Mouse (Mus musculus) limb, embryonic 11.5 days (tissue): ENCODE data around the gene Sgms1. TPM values are rescaled to one million over a fixed set of nuclear protein-coding genes. Genes with fewer than 3 reads are reported as not detected.
A peak's percentile ranks its signal among the peaks of the same experiment; 100 is the strongest.

Source experiments
- ATAC-seq: fragments of 200-750 bp; cut with Nextera tagmentation; 2 replicates; pipeline ENCODE4 v1.8.0; 2017; ENCODE audit warnings: low read depth; ENCODE audit not compliant: insufficient number of reproducible peaks, low FRiP score, low TSS enrichment
- DNase-seq: peaks from one replicate; pipeline ENCODE4 v3.0.0-alpha.2; 2015; ENCODE audit warnings: low spot score
- H3K27ac ChIP-seq: fragments of 300-500 bp; sonication (generic); replicated peaks from 2 replicates; pipeline ENCODE4 v1.5.1; 2014; ENCODE audit warnings: low read depth, mild to moderate bottlenecking, low read length
- H3K27me3 ChIP-seq: fragments of 300-500 bp; sonication (generic); 2 replicates; pipeline ENCODE4 v1.6.1; 2014; ENCODE audit warnings: mild to moderate bottlenecking, low read length, mixed read lengths; ENCODE audit not compliant: control insufficient read depth, insufficient read depth
- H3K36me3 ChIP-seq: fragments of 300-500 bp; sonication (generic); 2 replicates; pipeline ENCODE4 v1.6.1; 2014; ENCODE audit warnings: mild to moderate bottlenecking, low read length, moderate library complexity, mixed read lengths; ENCODE audit not compliant: control insufficient read depth, insufficient read depth
- H3K4me1 ChIP-seq: fragments of 300-500 bp; sonication (generic); 2 replicates; pipeline ENCODE4 v1.6.1; 2014; ENCODE audit warnings: low read length, mixed read lengths; ENCODE audit not compliant: control insufficient read depth, insufficient read depth
- H3K4me2 ChIP-seq: fragments of 300-500 bp; sonication (generic); 2 replicates; pipeline ENCODE4 v1.6.1; 2014; ENCODE audit warnings: low read depth, mild to moderate bottlenecking, moderate library complexity; ENCODE audit not compliant: severe bottlenecking
- H3K4me3 ChIP-seq: fragments of 300-500 bp; sonication (generic); 2 replicates; pipeline ENCODE4 v1.5.1; 2014; ENCODE audit warnings: low read depth, low read length
- H3K9ac ChIP-seq: fragments of 300-500 bp; sonication (generic); 2 replicates; pipeline ENCODE4 v1.6.1; 2014; ENCODE audit warnings: mild to moderate bottlenecking, low read length
- H3K9me3 ChIP-seq: fragments of 300-500 bp; sonication (generic); 2 replicates; pipeline ENCODE4 v1.6.1; 2016; ENCODE audit warnings: low read length; ENCODE audit not compliant: control insufficient read depth
- WGBS: fragments of 180-500 bp; shearing (Covaris S2); extraction: QIAGEN DNeasy Blood & Tissue Kit; methylation state at CpG from one replicate; pipeline ENCODE4 v1.1.7; 2014; 5-methylcytosine and 5-hydroxymethylcytosine counted together
- polyA plus RNA-seq: library from polyadenylated mRNA; unstranded; fragments of >200 nt; fragmentation: Nextera tagmentation; extraction: Ambion mirVana; gene quantifications from 2 replicates; pipeline ENCODE4 v1.2.1, GENCODE M21; 2014

Sgms1 gene
- polyA plus RNA-seq, 1 experiment from 2014 or later: 13.5 TPM

- Histone ChIP-seq H3K4me1 (peaks cover 4% of the 10 kb centered on the region; the same call in 1 of the 2 replicates), H3K27ac (no peak overlapping the region), H3K27me3 (no peaks in the 10 kb centered on the region), H3K9ac (no peak overlapping the region), H3K4me2 (no peak overlapping the region), H3K36me3 (no peaks in the 10 kb centered on the region), H3K4me3 (no peak overlapping the region), H3K9me3 (no peaks in the 10 kb centered on the region)
- ATAC-seq (no peak), DNase-seq (no peak)
- 91% methylated on average over 3 of the region's 3 CpGs for WGBS
These were observed 271.0 kb downstream of the Sgms1 start for GRCm38 (mm10) chr19:32118496-32118895.

DNA sequence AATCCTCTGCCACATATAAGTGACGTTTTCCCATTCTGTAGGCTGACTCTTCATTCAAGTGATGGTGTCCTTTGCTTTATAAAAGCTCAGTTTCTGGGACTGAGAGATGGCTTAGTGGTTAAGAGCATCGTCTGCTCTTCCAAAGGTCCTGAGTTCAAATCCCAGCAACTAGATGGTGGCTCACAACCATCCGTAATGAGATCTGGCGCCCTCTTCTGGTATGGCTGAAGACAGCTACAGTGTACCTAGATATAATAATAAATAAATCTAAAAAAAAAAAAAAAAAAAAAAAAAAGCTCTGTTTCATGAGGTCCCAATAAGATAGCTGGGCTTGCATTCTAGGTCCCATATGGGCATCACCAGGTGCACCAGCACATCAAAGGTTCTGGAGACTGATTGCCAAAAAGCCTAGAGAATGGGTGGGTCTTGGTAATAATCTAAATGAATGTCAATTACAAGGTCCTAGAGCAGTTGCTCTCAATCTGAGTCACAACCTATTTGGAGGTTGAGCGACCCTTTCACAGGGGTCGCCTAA lies 272.0 kb downstream of the Sgms1 start:
- H3K27me3 ChIP-seq: no peaks in the 10 kb centered on the region
- no peaks in the 10 kb centered on the region for H3K36me3 ChIP-seq
- ATAC-seq: no peak
- peaks cover 4% of the 10 kb centered on the region; the same call in 1 of the 2 replicates for H3K4me1 ChIP-seq
- no peak overlapping the region for H3K4me2 ChIP-seq
- H3K4me3 ChIP-seq: no peak overlapping the region
- H3K27ac ChIP-seq: no peak overlapping the region
- WGBS: 77% methylated on average over 6 of the region's 6 CpGs
- H3K9me3 ChIP-seq: no peaks in the 10 kb centered on the region
- DNase-seq: no peak
- no peak overlapping the region for H3K9ac ChIP-seq

- Histone ChIP-seq H3K27me3 (no peaks in the 10 kb centered on the region), H3K27ac (no peak overlapping the region), H3K4me3 (no peak overlapping the region), H3K9ac (no peak overlapping the region), H3K4me1 (no peaks in the 10 kb centered on the region), H3K9me3 (no peaks in the 10 kb centered on the region), H3K4me2 (no peak overlapping the region), H3K36me3 (no peaks in the 10 kb centered on the region)
- DNase-seq (no peak), ATAC-seq (no peak)
- WGBS: 82% methylated on average over 8 of the region's 8 CpGs
These were observed 277.4 kb downstream of the Sgms1 start for GRCm38 (mm10) chr19:32111866-32112790.

GRCm38 (mm10) chr19:32107771-32108306 lies 281.7 kb downstream of the Sgms1 start, which contains the start of gene Asah2:
TSS of gene Asah2 (minus strand) at chr19:32108211.
- H3K9ac ChIP-seq: peak within 1 kb of the TSS; percentile 91
- peak; percentile 81 for DNase-seq
- no peaks in the 10 kb centered on the region for H3K27me3 ChIP-seq
- H3K9me3 ChIP-seq: no peaks in the 10 kb centered on the region
- 0% methylated on average over 28 of the region's 28 CpGs for WGBS
- H3K4me3 ChIP-seq: peak within 1 kb of the TSS; percentile 63
- no peaks in the 10 kb centered on the region for H3K4me1 ChIP-seq
- H3K27ac ChIP-seq: no peak within 1 kb of the TSS
- H3K36me3 ChIP-seq: no peaks in the 10 kb centered on the region
- ATAC-seq: peak; percentile 87
- H3K4me2 ChIP-seq: peak within 1 kb of the TSS; percentile 50

- ATAC-seq (no peak), DNase-seq (no peak)
- Histone ChIP-seq H3K27ac (no peak overlapping the region), H3K27me3 (no peaks in the 10 kb centered on the region), H3K36me3 (no peaks in the 10 kb centered on the region), H3K4me3 (no peak overlapping the region), H3K9ac (no peak overlapping the region), H3K4me2 (peak overlapping the region; percentile 50; the same call in 1 of the 2 replicates), H3K9me3 (no peaks in the 10 kb centered on the region), H3K4me1 (no peaks in the 10 kb centered on the region)
- 95% methylated on average over 2 of the region's 2 CpGs for WGBS
These were observed 282.8 kb downstream of the Sgms1 start for GRCm38 (mm10) chr19:32106750-32107149.

DNA sequence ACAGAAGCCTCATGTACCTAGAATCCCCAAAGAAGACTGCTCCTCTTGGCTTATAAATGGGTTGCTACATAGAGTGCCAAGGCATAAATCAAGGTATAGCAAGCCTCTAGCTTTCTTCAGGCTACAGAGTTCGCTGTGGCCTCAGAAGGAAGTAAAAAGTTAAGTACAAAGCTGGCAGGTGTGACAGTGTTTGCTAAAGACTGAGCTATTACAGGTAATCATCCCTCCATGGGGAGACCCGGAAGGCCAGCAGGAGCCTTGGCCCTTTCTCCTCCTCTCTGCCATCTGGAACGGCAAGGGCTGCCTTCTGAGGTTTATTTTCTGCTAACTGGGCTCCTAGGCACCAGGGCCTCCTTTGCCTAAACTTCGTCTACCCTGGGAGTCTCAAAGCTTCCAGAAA lies 285.3 kb downstream of the Sgms1 start:
- Histone ChIP-seq H3K4me3 (no peak overlapping the region), H3K27me3 (no peaks in the 10 kb centered on the region), H3K4me1 (no peaks in the 10 kb centered on the region), H3K9ac (no peak overlapping the region), H3K27ac (no peak overlapping the region), H3K36me3 (no peaks in the 10 kb centered on the region), H3K9me3 (no peaks in the 10 kb centered on the region), H3K4me2 (no peak overlapping the region)
- WGBS: 58% methylated on average over 4 of the region's 4 CpGs
- DNase-seq (no peak), ATAC-seq (no peak)

GRCm38 (mm10) chr19:32102976-32103300 lies 286.6 kb downstream of the Sgms1 start:
- Histone ChIP-seq H3K36me3 (no peaks in the 10 kb centered on the region), H3K4me1 (no peaks in the 10 kb centered on the region), H3K9me3 (no peaks in the 10 kb centered on the region), H3K4me3 (no peak overlapping the region), H3K4me2 (peak overlapping the region; percentile 36; the same call in 1 of the 2 replicates), H3K9ac (no peak overlapping the region), H3K27ac (no peak overlapping the region), H3K27me3 (no peaks in the 10 kb centered on the region)
- ATAC-seq (no peak), DNase-seq (no peak)
- 12% methylated on average over 9 of the region's 9 CpGs for WGBS

DNA sequence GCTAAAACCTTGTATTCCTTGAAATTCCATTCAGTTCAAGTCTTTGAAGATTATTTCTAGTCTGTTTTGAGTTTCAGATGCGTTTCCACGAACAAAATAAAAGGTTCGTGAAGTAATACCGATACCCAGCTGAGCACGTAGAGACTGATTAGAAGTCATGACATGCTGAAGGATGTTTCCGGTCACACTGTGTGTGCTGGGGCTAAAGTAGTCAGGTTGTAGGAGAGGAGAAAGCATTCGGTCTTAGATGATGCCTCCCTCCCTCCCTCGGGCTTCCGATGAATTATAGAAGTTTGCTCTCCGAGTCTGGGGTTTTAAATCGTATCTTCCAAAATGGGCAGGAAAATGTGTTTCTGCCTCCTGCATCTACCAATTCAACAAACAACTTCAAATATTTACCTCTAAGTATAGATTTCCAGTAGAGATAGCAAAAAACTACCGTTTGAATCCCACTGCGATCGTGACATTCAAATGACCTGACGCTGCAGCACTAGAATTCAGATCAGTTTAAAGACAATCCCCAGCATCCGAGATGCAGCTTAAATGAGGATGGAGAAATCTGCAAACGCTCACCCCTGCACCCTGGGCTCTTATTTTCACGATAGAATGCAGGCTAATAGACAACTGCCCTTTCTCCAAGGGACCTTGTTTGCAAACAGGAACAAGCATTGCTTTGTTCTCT lies 287.1 kb downstream of the Sgms1 start:
- Histone ChIP-seq H3K27me3 (no peaks in the 10 kb centered on the region), H3K4me2 (peak overlapping the region; percentile 36; the same call in 1 of the 2 replicates), H3K9me3 (no peaks in the 10 kb centered on the region), H3K27ac (no peak overlapping the region), H3K36me3 (no peaks in the 10 kb centered on the region), H3K4me3 (no peak overlapping the region), H3K4me1 (no peaks in the 10 kb centered on the region), H3K9ac (no peak overlapping the region)
- WGBS: 35% methylated on average over 18 of the region's 18 CpGs
- DNase-seq (no peak), ATAC-seq (no peak)
